Mouse (Mus musculus) lung, postnatal 4 days (tissue): ENCODE measurements around the gene Mum1.

Experiments
- DNase-seq, 2 experiments: peaks; one replicate each; pipeline ENCODE4 v3.0.0; 2021

Mum1 gene

GRCm38 (mm10) chr10:80226416-80227165 is at the start of gene Mum1:
Gene Mum1, plus strand, starts transcription at chr10:80226434.
- DNase-seq, result peak; percentile 99 to 100

DNA sequence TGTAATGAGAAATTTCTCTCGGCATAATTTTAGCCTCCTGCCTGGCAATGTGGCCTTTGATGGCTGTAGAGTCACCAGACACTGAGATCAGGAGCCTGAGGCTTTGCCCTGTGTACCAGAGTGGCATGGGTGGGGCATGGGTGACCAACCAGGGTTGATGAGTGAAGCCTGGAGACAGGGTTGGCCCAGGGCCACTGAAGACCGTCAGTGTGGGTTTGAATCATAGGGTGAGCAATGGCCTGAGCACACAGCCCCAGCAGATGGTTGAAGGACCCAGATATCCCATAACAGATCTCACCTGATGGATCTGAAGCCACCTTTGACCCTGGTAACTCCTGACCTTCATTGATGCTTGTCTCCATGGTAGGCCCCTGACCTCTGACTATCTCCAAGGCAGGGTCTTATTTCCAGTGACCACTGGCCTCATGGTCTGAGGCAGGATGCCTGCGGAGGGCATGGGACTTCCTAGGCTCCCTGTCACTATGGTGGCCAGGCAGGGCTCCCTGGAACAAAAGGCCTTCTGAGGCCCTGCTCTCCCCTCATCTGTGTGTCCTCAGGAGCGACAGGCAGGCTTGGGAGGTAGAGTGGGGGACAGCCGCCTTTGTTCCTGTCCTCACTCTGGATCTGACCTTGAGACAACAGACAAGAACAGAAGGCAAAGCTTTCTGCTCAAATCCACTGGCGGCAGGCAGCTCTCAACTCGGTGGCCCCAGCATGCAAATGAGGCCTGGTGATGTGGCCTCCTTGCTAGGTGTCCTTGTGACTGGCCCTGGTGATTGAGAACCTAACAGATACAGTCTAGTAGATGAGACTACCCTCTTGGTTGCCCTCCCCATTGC is 48.6 kb upstream of the Mum1 start:
- DNase-seq, result peak in 1 of 2 experiments; percentile 23

GRCm38 (mm10) chr10:80179068-80180051 is 46.9 kb upstream of the Mum1 start, which contains the start of gene Efna2:
Gene Efna2, plus strand, starts transcription at chr10:80179482.
- DNase-seq, result peak; percentile 47 to 72

- no peak for DNase-seq
Observed at GRCm38 (mm10) chr10:80180288-80180687, 45.9 kb upstream of the Mum1 start.

GRCm38 (mm10) chr10:80180823-80181222 is 45.4 kb upstream of the Mum1 start:
- DNase-seq, result no peak

GRCm38 (mm10) chr10:80182547-80182946 is 43.7 kb upstream of the Mum1 start:
- DNase-seq, result no peak

GRCm38 (mm10) chr10:80186649-80187048 is 39.6 kb upstream of the Mum1 start:
- no peak for DNase-seq

DNA sequence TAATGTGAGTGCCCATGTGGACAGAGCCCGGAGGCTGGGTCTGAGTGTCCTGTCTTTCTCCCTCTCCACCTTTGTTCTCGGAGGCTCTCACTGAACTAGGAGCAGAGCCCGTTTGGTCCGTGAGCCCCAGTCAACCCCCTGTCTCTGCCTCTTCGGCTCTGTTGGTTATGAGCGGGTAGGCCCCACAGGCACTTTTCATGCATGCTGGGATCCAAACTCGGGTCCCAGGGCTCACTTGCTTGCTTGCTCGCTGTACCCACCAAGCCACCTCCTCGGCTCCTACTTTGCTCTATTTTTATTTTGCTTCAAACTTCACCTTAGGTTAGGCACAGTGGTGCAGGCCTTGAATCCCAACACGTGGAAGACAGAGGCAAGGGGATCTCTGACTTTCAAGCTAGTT is 38.5 kb upstream of the Mum1 start:
- no peak for DNase-seq

DNA sequence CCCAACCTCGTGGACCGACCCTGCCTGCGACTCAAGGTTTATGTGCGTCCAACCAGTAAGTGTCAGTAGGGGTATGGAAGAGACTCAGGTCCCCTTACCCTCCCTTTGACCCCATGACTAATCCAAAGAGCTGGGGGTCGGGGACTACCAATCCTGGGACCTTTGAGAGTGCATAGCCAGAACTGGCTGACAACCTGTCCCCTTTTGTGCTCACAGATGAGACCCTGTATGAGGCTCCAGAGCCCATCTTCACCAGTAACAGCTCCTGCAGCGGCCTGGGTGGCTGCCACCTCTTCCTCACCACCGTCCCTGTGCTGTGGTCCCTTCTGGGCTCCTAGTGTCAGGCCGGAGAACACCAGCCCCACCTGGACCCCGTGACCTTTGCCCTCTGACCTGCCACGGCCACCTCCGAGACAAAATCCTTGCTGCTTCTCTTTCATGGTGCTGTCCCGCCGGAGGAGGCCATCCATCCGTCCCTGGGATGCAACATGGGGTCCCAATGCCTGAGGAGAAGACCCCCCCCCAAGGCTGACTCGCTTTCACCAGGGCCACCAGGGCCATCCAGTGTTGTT is 37.7 kb upstream of the Mum1 start:
- DNase-seq, result no peak

- DNase-seq, result no peak
Observed at GRCm38 (mm10) chr10:80189999-80190398, 36.2 kb upstream of the Mum1 start.

DNA sequence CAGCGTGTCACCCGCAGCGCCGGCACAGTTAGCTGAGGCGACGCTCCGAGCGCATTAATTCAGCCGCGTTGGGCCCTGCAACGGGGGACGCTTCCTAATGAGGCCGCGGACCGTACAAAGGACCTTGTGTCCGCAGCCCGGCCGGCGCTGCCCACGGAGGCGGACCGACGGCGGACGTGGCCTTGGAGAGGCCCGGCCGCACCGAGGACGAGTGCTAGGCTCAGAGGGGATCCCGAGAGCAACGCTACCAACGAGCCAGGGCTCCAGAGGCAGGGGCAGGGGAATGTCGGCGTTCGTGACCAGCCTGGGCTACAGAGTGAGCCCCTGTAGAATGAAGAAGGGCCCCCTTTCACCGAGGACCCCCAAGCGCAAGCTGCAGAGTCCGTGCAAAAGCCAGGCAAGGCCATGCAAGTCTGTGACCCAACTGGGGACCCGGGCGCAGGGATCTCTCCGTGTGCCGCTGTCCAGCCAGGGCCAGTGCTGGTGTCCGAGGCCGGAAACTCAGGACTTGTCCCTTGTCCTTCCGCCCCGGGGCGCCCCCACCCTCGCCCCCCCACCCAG is 35.7 kb upstream of the Mum1 start:
- peak; percentile 48 to 62 for DNase-seq

DNA sequence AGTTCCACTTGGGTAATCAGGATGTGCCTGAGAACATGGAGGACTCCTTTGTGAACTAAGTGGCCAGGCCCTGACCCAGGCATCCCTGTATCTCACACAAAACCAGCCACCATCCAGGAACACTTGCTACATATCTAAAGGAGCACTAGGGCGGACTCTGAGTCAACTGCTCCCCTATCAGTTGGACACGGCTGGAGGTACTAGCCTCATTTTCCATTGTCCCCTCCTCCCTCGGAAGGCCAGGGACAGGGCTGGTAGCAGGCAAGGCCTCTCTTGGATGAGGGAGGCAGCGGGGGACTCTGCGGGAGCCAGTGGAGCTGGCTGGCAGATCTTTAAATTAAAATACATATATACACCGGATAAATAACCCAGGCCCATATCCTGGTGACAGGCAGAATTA is 32.3 kb upstream of the Mum1 start:
- DNase-seq, result peak in 1 of 2 experiments; percentile 14

DNA sequence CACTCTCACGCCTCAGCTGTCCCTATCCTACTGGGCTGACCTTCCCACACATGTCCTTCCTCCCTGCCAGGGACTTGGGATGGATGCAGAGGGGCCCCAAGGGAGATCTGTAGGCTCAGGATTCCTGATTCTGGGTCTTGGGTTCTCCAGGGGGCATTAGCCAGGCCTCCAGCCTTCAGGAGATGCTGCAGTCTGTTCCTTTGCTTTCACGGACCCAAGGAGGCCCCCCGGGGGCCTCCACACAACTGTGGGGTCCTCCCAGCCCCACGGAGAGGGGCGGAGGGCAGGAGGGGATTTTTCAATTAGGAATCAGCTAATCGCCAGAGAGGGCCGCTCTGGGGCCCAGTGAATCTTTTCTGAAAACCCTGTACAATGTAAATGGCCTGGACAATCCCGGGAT is 31.8 kb upstream of the Mum1 start:
- peak in 1 of 2 experiments; percentile 15 for DNase-seq

DNA sequence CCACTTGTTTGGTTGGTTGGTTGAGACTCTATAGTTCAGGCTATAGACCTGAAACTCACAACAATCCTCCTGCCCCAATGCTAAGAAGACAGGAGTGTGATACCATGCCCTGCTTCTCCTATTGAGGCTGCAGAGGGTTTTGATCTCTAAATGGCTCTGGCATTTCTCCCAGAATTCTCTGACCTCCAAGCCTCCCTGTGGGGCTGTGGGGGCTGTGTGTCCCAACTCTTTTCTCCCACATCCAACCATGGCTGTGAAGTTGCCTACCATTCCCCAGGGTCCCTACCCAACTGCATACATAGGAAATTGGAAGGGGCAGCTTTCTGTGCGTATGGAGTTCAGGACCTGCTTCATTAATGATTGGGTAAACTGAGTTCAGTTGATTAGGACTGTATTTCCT is 30.1 kb upstream of the Mum1 start:
- DNase-seq, result peak in 1 of 2 experiments; percentile 9

- peak in 1 of 2 experiments; percentile 17 for DNase-seq
Observed at GRCm38 (mm10) chr10:80196778-80197581, 29.3 kb upstream of the Mum1 start.

DNA sequence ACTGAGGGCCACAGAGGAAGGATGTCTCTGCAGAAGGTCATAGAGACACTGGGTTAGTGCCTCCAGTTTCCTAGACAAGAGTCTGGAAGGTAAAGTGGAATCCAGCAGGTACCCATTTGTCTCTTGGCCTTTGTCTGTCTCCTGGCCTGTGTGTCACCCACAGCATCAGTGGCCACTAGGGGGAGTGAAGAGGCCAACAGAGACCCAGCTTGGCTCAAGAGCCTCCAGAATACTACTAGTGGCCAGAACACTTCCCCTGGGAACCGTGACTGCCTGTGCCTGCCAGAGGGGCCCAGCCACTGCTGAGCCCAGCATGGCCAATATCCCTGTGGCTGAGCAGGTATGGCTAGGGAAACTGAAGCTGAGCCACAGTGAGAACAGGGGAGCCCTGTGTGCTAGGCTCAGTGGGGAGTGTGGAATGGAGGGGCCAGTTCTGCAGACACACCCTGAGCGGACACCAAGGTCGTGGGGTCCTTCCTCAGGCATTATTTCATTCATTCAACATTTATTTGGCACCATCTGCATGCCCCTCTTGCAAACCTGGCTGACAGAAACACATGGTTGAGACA is 26.7 kb upstream of the Mum1 start:
- peak; percentile 80 to 87 for DNase-seq

- no peak for DNase-seq
Observed at GRCm38 (mm10) chr10:80200485-80200884, 25.7 kb upstream of the Mum1 start.

- DNase-seq, result no peak
Observed at GRCm38 (mm10) chr10:80204055-80204454, 22.2 kb upstream of the Mum1 start.

GRCm38 (mm10) chr10:80207201-80207600 is 19.0 kb upstream of the Mum1 start:
- no peak for DNase-seq

DNA sequence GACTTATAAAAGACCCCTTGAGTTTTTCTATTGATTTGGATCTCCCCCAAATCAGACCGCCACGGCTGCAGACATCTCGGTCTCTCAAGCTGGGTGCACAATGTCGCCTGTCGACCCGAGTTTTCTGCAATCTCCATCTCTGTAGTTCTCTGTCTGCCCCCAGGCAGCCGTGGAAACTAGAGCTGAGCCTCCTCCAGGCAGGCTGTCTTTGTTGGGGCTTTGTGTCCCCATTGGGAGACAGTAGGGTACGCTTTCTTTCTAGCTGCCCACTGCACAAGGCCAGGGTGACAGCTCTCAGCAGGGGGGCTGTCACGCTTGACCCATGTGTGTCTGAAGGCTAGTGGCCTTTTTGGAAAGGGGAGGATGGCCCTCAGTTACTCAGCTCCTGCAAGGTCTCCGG is 18.6 kb upstream of the Mum1 start:
- DNase-seq, result no peak

DNA sequence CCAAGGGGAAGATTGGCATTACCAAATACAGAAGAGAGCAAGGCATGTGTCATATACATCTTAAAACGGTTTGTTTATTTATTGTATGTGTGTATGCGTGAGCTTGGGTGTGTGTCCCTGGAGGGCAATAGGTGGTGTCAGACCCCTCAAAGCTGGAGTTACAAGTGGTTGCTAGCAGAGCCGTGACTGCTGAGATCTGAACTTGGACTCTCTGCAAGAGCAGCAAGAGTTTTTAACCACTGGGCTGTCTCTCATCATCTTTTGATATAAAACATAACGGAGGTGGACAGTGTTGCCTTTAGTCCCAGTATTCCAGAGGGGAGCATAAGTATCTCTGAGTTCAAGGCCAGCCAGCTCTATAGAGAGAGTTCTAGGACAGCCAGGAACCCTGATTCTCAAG is 18.0 kb upstream of the Mum1 start:
- no peak for DNase-seq
